Mouse (Mus musculus) hindbrain, embryonic 15.5 days (tissue): Measurements from ENCODE around the gene Polk. TPM values are rescaled to one million over a fixed set of nuclear protein-coding genes. Genes with fewer than 3 reads are reported as not detected.

Source experiments
- ATAC-seq: fragments of 200-750 bp; cut with Nextera tagmentation; 2 replicates; pipeline ENCODE4 v1.8.0; 2017; ENCODE audit warnings: low read depth, moderate number of reproducible peaks, moderate TSS enrichment; ENCODE audit not compliant: low FRiP score
- H3K27ac ChIP-seq: fragments of 300-500 bp; sonication (generic); replicated peaks from 2 replicates; pipeline ENCODE4 v1.5.1; 2015; ENCODE audit warnings: mild to moderate bottlenecking, inconsistent platforms
- H3K27me3 ChIP-seq: fragments of 300-500 bp; sonication (generic); 2 replicates; pipeline ENCODE4 v1.6.1; 2015; ENCODE audit warnings: control low read depth, inconsistent platforms
- H3K36me3 ChIP-seq: fragments of 300-500 bp; sonication (generic); 2 replicates; pipeline ENCODE4 v1.6.1; 2015; ENCODE audit warnings: control low read depth, inconsistent platforms
- H3K4me1 ChIP-seq: fragments of 300-500 bp; sonication (generic); replicated peaks from 2 replicates; pipeline ENCODE4 v1.6.1; 2015; ENCODE audit warnings: control low read depth, inconsistent platforms
- H3K4me2 ChIP-seq: fragments of 300-500 bp; sonication (generic); 2 replicates; pipeline ENCODE4 v1.6.1; 2015; ENCODE audit warnings: moderate library complexity, mild to moderate bottlenecking, inconsistent platforms
- H3K4me3 ChIP-seq: fragments of 300-500 bp; sonication (generic); 2 replicates; pipeline ENCODE4 v1.5.1; 2015; ENCODE audit warnings: mild to moderate bottlenecking, inconsistent platforms
- H3K9ac ChIP-seq: fragments of 300-500 bp; sonication (generic); 2 replicates; pipeline ENCODE4 v1.6.1; 2015; ENCODE audit warnings: inconsistent platforms
- H3K9me3 ChIP-seq: fragments of 300-500 bp; sonication (generic); 2 replicates; pipeline ENCODE4 v1.6.1; 2016; ENCODE audit warnings: control low read depth, inconsistent platforms
- WGBS: fragments of 180-500 bp; shearing (Covaris S2); methylation state at CpG from one replicate; pipeline ENCODE4 v1.1.7; 2015; 5-methylcytosine and 5-hydroxymethylcytosine counted together
- polyA plus RNA-seq: library from polyadenylated mRNA; unstranded; fragments of >200 nt; fragmentation: Nextera tagmentation; extraction: Ambion mirVana; gene quantifications from 2 replicates; pipeline ENCODE4 v1.2.1, GENCODE M21; 2015

The Polk gene
- polyA plus RNA-seq, 1 experiment from 2014 or later, result 6.9 TPM

GRCm38 (mm10) chr13:96527022-96527421 lies 15.4 kb downstream of the Polk start:
- Histone ChIP-seq H3K9me3 (no peaks in the 10 kb centered on the region), H3K4me1 (no peaks in the 10 kb centered on the region), H3K27ac (no peak overlapping the region), H3K27me3 (no peaks in the 10 kb centered on the region), H3K4me2 (no peak overlapping the region), H3K36me3 (no peaks in the 10 kb centered on the region), H3K4me3 (no peak overlapping the region), H3K9ac (no peak overlapping the region)
- WGBS, result 96% methylated on average over 3 of the region's 3 CpGs
- ATAC-seq, result no peak

- no peak overlapping the region for H3K4me2 ChIP-seq
Observed at GRCm38 (mm10) chr13:96521294-96521693, 21.1 kb downstream of the Polk start.

DNA sequence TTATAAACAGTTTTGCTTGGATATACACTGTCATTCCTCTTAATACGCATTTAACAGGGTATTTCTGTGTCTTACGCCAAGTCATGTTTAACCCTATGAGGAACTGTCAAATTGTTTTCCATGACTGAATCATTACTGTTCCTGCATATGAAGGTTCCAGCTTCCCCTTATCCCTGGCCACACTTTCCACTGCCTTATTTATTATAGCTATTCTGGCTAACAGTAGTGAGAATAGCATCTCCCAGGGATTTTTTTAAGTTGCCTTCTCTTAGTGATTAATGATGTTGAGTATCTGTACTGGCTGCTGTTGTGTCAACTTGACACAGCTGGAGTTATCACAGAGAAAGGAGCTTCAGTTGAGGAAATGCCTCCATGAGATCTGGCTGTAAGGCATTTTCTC lies 25.0 kb downstream of the Polk start:
- H3K36me3 ChIP-seq, result no peaks in the 10 kb centered on the region
- 94% methylated on average over 2 of the region's 2 CpGs for WGBS
- ATAC-seq, result no peak
- H3K9ac ChIP-seq, result no peak overlapping the region
- no peak overlapping the region for H3K4me3 ChIP-seq
- no peak overlapping the region for H3K27ac ChIP-seq
- no peaks in the 10 kb centered on the region for H3K27me3 ChIP-seq
- no peak overlapping the region for H3K4me2 ChIP-seq
- H3K9me3 ChIP-seq, result no peaks in the 10 kb centered on the region
- no peaks in the 10 kb centered on the region for H3K4me1 ChIP-seq

More at GRCm38 (mm10) chr13:96521294-96521693, 21.1 kb downstream of the Polk start:
- no peak for ATAC-seq
- WGBS, result 92% methylated on average over 3 of the region's 3 CpGs
- H3K4me1 ChIP-seq, result no peaks in the 10 kb centered on the region
- no peak overlapping the region for H3K9ac ChIP-seq
- no peaks in the 10 kb centered on the region for H3K36me3 ChIP-seq
- H3K9me3 ChIP-seq, result no peaks in the 10 kb centered on the region
- H3K27me3 ChIP-seq, result no peaks in the 10 kb centered on the region
- H3K4me3 ChIP-seq, result no peak overlapping the region
- no peak overlapping the region for H3K27ac ChIP-seq

DNA sequence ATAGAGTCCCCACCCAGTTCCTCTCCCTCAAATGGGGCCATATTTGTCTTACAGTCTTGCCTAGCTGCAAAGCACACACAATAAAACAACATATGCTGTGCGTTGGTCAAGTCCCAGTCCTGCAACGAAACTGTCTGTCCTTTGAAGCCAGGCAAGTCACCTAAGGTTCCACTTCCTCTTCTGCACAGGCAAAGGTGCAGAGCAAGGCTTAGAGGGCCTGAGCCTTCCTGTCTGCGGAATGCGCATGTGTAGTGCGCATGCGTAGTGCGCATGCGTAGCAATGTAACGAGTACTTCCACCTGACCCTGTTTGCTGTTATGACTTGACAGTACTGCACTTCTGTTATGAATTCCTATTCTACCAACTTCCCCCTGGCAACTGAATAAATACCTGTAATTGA lies 26.1 kb downstream of the Polk start:
- Histone ChIP-seq H3K27me3 (no peaks in the 10 kb centered on the region), H3K4me1 (no peaks in the 10 kb centered on the region), H3K36me3 (no peaks in the 10 kb centered on the region), H3K27ac (no peak overlapping the region), H3K4me3 (no peak overlapping the region), H3K9ac (no peak overlapping the region), H3K9me3 (no peaks in the 10 kb centered on the region), H3K4me2 (no peak overlapping the region)
- 96% methylated on average over 9 of the region's 9 CpGs for WGBS
- no peak for ATAC-seq

DNA sequence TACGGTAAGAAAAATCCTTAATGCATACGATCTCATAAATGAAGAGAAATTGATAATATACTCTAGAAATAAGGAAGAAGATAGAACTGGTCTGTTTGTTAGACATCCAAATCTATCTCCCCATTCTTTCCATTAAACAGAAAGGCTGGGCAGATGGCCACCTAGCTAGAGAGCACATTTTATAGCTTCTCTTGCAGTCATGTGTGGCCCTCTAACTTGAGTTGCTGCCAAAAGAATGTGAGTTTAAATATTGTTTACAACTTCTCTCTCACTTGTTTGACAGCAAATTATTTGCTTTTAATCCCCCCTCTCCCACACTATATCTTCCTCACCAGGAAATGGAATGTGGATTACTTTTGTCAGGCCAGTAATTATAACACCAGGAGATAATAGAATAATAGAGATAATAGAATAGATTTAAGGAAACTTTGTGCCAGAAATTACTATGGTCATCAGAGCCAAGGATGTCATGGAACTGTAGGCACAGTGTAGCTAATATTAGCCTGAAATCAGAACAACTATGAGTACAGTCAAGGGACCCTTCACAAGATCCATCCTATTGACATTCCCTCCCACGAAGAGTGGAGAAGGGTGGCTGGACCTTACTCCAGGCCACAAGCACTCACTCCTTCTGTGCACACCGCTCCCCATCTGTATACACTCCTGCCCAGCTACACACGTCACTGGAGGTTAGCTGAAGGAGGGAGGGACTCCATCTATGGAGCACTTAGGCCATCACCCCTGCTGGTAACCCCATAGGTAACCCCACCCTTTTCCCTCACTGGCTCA lies 28.0 kb downstream of the Polk start:
- no peak overlapping the region for H3K27ac ChIP-seq
- H3K4me3 ChIP-seq, result no peak overlapping the region
- no peak for ATAC-seq
- no peaks in the 10 kb centered on the region for H3K27me3 ChIP-seq
- H3K4me2 ChIP-seq, result no peak overlapping the region
- no peaks in the 10 kb centered on the region for H3K36me3 ChIP-seq
- H3K9me3 ChIP-seq, result no peaks in the 10 kb centered on the region
- H3K9ac ChIP-seq, result no peak overlapping the region
- 89% methylated on average over 5 of the region's 5 CpGs for WGBS
- no peaks in the 10 kb centered on the region for H3K4me1 ChIP-seq

DNA sequence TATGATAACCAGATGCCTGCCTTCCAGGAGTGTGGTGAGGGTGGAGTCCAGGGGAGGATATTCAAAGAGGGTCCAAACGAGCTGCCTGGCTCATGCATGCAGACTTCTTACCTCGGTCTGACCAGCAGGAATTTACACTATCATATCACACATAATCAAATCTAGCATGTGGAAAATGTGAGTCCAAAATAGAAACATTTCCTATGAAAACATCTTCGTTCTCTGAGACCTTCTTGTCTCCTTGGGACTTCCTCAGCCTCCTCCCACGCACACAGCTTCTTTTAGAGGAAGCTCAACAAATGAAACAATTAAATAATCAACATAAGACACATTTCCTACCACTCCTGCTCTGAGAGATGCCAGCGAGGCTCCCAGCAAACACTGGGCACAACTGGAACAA lies 30.5 kb downstream of the Polk start:
- H3K27me3 ChIP-seq, result no peaks in the 10 kb centered on the region

GRCm38 (mm10) chr13:96511262-96511661 lies 31.1 kb downstream of the Polk start:
- no peaks in the 10 kb centered on the region for H3K9me3 ChIP-seq
- no peak overlapping the region for H3K4me2 ChIP-seq
- no peak overlapping the region for H3K9ac ChIP-seq
- ATAC-seq, result no peak
- no peaks in the 10 kb centered on the region for H3K27me3 ChIP-seq
- H3K27ac ChIP-seq, result no peak overlapping the region
- no peaks in the 10 kb centered on the region for H3K4me1 ChIP-seq
- 92% methylated on average over 1 of the region's 1 CpGs for WGBS
- no peak overlapping the region for H3K4me3 ChIP-seq
- H3K36me3 ChIP-seq, result no peaks in the 10 kb centered on the region

More for the DNA sequence above, 30.5 kb downstream of the Polk start:
- Histone ChIP-seq H3K4me1 (no peaks in the 10 kb centered on the region), H3K9me3 (no peaks in the 10 kb centered on the region), H3K4me2 (no peak overlapping the region), H3K4me3 (no peak overlapping the region), H3K27ac (no peak overlapping the region), H3K9ac (no peak overlapping the region), H3K36me3 (no peaks in the 10 kb centered on the region)
- no peak for ATAC-seq
- 80% methylated on average over 5 of the region's 5 CpGs for WGBS

DNA sequence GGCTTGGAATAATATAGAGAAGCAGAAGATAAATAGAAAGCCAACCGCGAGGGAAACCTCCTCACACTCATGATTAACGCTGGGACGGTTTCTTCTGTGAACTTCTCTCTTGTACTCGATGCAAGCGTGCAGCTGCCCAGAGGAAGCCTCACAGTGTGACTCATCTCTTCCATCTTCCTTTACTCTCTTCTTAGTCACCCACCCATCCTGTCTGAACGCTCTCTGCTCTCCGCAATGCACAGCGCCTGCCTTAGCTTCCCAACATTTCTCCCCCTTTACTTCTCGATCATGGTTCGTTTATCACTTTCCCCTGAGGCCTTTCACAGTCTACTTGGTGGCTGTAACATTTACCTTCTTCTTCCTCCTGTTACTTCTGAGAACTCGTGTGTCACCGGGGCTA lies 31.7 kb downstream of the Polk start:
- no peak for ATAC-seq
- no peaks in the 10 kb centered on the region for H3K36me3 ChIP-seq

DNA sequence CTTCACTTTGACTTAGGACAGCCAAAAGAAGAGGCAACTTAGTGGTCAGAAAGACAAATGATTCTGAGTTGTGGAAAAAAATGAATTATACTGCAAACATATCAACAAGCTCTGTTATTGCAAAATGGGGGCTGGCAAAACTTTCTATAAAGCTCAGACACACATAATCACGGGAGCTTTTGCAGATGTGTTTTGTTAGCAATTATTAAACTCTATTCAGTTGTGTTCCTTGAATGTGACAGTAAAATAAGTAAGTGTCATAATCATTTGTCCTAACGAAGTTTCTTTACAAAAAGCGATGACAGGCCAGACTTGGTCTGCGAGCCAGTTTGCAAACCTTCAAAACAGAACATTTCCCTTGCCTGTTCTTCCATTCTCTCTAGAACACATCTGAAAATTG lies 34.8 kb downstream of the Polk start:
- H3K4me3 ChIP-seq, result no peak overlapping the region
- no peak overlapping the region for H3K4me2 ChIP-seq
- no peaks in the 10 kb centered on the region for H3K4me1 ChIP-seq
- no peak overlapping the region for H3K9ac ChIP-seq
- 92% methylated on average over 4 of the region's 4 CpGs for WGBS
- no peaks in the 10 kb centered on the region for H3K36me3 ChIP-seq
- H3K9me3 ChIP-seq, result no peaks in the 10 kb centered on the region
- no peak for ATAC-seq
- H3K27me3 ChIP-seq, result no peaks in the 10 kb centered on the region
- no peak overlapping the region for H3K27ac ChIP-seq

More for the DNA sequence above, 31.7 kb downstream of the Polk start:
- H3K27ac ChIP-seq, result no peak overlapping the region
- H3K9me3 ChIP-seq, result no peaks in the 10 kb centered on the region
- H3K4me3 ChIP-seq, result no peak overlapping the region
- no peaks in the 10 kb centered on the region for H3K27me3 ChIP-seq
- 81% methylated on average over 13 of the region's 13 CpGs for WGBS
- H3K9ac ChIP-seq, result no peak overlapping the region
- H3K4me2 ChIP-seq, result no peak overlapping the region
- H3K4me1 ChIP-seq, result no peaks in the 10 kb centered on the region

GRCm38 (mm10) chr13:96506313-96506712 lies 36.1 kb downstream of the Polk start:
- Histone ChIP-seq H3K4me1 (no peaks in the 10 kb centered on the region), H3K9me3 (no peaks in the 10 kb centered on the region), H3K27me3 (no peaks in the 10 kb centered on the region), H3K4me3 (no peak overlapping the region), H3K4me2 (no peak overlapping the region), H3K36me3 (no peaks in the 10 kb centered on the region), H3K27ac (no peak overlapping the region), H3K9ac (no peak overlapping the region)
- ATAC-seq, result no peak
- WGBS, result 86% methylated on average over 6 of the region's 6 CpGs

GRCm38 (mm10) chr13:96505661-96506060 lies 36.7 kb downstream of the Polk start:
- no peak for ATAC-seq
- Histone ChIP-seq H3K4me2 (no peak overlapping the region), H3K9ac (no peak overlapping the region), H3K4me3 (no peak overlapping the region), H3K27me3 (no peaks in the 10 kb centered on the region), H3K9me3 (no peaks in the 10 kb centered on the region), H3K27ac (no peak overlapping the region), H3K36me3 (no peaks in the 10 kb centered on the region), H3K4me1 (no peaks in the 10 kb centered on the region)
- 82% methylated on average over 4 of the region's 4 CpGs for WGBS

DNA sequence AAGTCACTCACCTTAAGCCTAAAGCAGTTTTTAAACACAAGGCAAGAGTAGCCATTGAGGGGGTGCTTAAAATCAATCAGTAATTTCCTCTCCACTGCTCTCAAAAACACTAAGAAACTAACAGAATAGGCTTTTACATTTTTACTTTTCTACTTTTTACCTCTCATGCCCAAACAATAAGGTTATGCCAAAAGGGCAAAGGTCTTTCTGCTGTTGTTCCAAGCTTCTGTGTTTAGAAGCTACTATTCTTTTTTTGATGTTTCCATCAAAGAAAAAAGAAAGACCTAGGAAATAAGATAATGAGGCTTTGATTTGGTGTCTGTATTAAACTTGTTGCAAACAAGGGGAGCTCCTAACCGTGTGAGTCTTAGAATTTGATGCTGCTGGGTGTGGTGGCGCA lies 42.5 kb downstream of the Polk start:
- Histone ChIP-seq H3K27me3 (no peaks in the 10 kb centered on the region), H3K9me3 (no peaks in the 10 kb centered on the region), H3K4me3 (no peak overlapping the region), H3K36me3 (no peaks in the 10 kb centered on the region), H3K4me1 (no peaks in the 10 kb centered on the region), H3K9ac (no peak overlapping the region), H3K27ac (no peak overlapping the region), H3K4me2 (no peak overlapping the region)
- WGBS, result 80% methylated on average over 2 of the region's 2 CpGs
- no peak for ATAC-seq

GRCm38 (mm10) chr13:96496630-96497029 lies 45.7 kb downstream of the Polk start:
- no peak overlapping the region for H3K9ac ChIP-seq
- no peaks in the 10 kb centered on the region for H3K9me3 ChIP-seq
- no peak overlapping the region for H3K4me3 ChIP-seq
- H3K27me3 ChIP-seq, result no peaks in the 10 kb centered on the region
- no peak overlapping the region for H3K4me2 ChIP-seq
- H3K36me3 ChIP-seq, result no peaks in the 10 kb centered on the region
- no peak for ATAC-seq
- 87% methylated on average over 8 of the region's 8 CpGs for WGBS
- H3K4me1 ChIP-seq, result no peaks in the 10 kb centered on the region
- no peak overlapping the region for H3K27ac ChIP-seq
